Mouse (Mus musculus): ENCODE data around the gene 1700025G04Rik. TPM values are rescaled to one million over a fixed set of nuclear protein-coding genes. Genes with fewer than 3 reads are reported as not detected.
A peak's percentile ranks its signal among the peaks of the same experiment; 100 is the strongest.
"Not testable (repeated sequence)": the region's sequence is repeated elsewhere in the genome, so short reads cannot be mapped to it uniquely, and the experiment has no call there.

The 1700025G04Rik gene
- total RNA-seq, 2 experiments from 2014 or later = 78.1 to 78.9 TPM

DNA sequence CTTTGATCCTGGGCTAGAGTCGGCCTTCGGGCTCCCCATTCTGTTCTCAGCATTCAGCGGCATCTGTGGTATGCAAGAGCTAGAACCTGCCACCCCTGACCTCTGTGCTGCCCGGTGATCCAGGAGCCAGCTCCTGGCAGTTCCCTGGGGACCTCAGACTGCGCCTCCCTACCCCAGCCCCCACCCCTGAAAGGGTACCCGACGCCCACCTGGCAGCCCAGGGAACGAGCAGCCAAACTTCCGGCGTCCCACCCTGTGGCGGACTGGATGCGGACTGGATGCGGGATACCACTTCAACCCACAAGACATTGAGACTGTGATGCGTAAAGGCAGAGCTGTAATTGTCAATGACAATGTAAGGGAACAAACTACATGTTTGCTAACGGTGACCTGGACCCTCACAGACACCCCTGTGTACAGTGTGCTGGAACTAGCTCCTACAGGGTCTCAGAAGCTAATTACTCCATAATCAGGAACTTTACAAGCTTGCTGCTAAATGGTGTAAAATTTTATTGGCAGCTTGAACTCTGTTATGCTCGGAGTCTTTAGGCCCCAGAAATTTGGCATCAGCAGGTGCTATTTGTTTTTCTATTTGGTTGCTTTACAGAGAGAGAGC lies 239.8 kb downstream of the 1700025G04Rik start:
- DNase-seq = no peak

DNA sequence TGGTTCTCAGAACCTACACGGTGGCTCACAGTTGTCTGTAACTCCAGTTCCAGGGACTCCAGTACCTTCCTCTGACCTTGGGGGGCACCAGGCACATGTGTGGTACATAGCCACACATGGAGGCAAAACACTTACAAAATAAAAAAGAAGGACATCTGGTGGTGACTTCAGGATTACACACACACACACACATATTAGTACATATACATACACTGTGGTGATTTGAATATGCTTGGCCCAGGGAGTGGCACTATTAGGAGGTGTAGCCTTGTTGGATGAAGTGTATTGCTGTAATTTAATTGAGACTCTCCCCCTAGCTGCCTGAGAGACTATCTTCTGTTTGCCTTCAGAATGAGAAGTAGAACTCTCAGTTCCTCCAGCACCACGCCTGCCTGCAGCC lies 241.6 kb downstream of the 1700025G04Rik start:
- DNase-seq = no peak

DNA sequence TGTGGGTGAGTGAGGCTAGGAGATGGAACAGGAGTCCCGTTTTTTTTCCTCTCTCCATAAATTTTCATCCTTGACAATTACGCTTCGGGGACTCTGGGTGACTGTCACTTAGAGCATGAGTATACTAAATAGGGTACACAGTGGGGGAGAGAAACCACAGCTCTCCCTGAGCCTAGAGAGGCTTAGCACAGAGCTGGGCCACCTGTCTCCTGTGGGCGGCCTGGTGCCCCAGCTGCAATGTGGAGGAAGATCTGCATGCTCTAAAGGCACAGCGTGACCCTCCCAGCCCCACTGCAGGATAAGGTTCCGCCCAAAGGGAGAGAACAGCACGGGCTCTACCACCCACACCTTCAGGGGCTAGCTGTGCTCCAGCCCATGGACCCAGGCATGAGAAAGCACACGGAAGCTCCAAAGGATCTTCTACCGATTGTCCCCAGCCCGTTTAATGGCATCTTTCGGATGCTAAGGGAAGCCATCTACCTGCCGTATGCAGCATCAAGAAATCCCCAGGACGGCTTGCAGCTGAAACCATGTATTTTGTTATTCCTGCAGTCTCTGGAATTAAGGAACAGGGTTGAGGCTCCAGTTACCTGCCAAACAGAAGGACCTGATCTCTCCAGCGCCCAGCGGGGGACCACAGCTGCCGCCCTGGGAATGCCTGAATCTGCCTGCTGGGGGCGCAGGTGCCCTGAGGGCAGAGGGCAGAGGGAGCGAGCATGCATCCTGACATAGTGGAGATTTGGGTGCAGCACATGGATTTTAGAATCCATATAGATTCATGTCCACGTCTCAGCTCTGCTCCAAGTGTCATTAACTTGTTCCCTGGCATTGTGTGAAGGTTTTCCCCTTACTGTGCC lies 243.8 kb downstream of the 1700025G04Rik start:
- no peak for DNase-seq

DNA sequence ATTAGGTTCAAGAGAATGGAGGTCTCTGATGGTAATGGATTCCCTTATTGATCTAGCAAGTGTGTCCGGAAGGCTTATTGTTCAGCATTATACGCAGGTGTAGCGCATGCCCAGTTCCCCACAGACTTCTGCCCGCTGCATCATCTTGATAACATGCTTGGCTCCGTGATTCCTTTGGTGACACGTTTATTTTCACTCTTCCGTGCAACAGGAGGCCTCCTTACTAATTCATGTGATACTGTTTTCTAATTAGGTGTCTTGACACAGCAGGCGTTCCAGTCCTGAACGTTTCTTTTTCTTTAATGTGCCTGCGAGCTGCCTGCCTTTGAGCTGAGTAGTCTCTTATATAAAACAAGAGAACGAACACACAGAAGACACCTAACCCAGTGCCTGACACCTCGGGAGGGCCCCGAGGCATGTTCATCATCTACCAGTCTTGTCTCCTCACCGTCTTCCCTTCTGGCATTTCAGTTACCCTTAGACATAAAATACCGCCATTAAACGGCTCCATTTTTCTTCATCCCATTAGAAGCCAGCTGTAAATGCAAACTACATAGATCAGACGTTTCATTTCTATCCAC lies 244.6 kb downstream of the 1700025G04Rik start:
- no peak for DNase-seq

DNA sequence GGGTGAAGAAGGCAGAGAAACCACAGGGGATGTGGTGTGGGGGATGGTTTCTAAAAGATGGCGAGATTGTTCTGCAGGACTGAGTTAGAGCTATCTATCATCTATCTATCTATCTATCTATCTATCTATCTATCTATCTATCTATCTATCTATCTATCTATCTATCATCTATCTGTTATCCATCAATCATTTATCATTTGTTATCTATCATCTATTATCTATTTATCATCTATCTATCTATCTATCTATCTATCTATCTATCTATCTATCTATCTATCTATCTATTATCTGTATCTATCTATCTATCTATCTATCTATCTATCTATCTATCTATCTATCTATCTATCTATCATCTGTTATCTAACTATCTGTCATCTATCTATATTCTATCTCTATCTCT lies 249.6 kb downstream of the 1700025G04Rik start:
- DNase-seq = not testable (repeated sequence)

DNA sequence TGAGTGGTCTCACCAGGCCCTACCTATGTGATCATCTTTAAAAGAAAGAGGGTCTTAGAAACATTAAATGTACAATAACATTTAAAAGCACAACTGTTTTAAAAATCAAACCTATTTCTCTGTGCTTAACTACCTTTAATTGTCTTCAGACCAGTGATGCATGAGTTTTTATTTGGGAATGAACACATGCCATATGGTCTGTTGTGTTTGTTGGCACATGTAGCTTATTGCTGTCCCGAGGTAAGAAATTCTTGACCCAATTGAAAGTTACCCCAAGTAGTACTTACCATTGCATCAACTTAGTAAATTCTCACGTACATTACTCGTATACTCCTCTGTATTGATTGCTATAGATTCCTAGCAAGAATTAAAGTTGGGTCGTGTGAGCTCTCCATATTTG lies 254.7 kb downstream of the 1700025G04Rik start:
- DNase-seq = no peak

DNA sequence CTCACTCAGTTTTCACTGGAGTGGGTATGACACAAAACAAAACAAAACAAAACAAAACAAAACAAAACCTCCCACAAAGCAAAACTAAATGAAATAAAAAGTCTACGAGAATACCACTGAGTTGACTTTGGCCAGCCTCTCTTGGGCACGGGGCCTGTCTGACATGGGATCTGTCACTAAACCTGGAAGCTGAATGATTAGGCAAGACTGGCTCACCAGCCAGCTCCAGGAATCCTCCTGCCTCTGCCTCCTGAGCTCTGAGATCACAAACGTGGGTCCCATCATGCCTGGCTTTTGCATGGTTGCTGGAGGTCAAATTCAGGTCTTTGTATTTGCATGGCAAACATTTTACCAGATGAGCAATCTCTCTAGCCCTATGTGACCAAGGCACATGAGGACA lies 258.1 kb downstream of the 1700025G04Rik start:
- DNase-seq = no peak

DNA sequence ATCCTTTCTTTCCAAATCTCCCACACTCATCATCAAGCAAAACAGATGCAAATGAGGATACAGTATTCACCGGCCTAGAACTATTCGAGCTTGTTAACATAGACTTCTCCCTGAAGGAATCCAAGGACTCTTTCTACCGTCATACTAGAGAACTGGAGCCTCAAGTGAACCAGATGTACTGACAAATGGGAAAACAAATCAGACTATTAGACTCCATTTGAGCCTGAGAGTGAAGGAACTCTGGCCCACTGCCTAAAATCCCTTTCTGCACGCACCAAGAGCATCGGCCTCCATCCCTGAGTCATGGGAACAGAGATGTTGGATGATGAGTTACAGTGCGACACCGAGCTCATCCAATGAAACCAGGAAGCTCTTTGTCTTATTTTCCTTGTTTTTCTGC lies 264.9 kb downstream of the 1700025G04Rik start:
- DNase-seq = peak in 1 of 2 experiments; percentile 34

DNA sequence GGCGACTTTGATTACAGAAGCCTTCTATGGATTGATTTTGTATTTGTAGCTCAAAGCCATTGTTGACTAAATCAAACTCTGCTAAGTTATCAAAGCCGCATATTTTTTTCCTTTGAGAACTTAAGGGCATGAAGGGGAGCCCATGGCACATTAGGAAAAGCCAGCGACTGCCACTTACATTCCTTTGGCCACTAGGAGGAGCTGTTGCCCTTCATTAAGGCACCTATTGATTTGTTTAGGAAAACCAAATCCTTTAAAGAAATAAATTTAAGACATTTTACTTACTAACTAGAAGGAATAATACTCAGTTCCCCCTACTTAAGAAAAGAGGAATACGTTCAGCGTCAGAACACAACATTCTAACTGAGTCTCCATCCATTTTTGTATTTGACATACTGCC lies 269.5 kb downstream of the 1700025G04Rik start:
- DNase-seq = peak; percentile 44 to 57

DNA sequence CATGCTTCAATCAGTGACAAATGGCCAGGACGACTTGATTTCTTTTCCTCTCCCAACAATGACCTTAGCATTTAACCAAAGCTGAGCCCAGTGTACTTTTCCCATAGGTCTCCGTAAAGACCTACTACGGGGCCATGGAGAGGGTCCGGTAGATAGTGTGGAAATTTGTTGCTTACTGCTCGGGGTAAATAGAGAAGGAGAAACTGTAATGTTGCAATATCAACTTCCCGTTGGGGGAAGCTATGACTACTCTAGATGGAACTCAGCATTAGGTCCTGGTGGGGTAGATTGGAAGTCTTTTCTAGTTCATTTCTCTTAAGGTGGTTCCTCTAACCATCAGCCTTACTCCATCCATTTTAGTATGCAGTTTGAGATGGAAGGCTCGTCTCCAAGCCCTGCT lies 270.7 kb downstream of the 1700025G04Rik start:
- DNase-seq = no peak

DNA sequence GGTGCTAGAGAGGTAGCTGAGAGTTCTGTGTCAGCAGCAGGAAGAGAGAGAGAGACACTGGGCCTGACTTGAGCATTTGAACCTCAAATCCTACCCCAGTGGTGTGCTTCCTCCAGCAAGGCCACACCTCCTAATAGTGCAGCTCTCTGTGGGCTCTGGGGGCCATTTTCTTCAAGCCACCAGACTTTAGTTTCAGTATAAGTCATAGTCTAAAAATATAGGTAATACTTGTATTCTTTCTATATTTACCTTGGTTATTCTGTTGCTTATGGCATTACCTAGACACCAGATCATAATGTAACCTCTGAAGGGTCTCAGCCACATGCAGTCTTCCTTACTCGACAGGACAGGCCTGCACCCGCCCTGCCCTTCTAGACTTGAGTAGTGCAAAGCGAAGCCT lies 273.9 kb downstream of the 1700025G04Rik start:
- DNase-seq = no peak

DNA sequence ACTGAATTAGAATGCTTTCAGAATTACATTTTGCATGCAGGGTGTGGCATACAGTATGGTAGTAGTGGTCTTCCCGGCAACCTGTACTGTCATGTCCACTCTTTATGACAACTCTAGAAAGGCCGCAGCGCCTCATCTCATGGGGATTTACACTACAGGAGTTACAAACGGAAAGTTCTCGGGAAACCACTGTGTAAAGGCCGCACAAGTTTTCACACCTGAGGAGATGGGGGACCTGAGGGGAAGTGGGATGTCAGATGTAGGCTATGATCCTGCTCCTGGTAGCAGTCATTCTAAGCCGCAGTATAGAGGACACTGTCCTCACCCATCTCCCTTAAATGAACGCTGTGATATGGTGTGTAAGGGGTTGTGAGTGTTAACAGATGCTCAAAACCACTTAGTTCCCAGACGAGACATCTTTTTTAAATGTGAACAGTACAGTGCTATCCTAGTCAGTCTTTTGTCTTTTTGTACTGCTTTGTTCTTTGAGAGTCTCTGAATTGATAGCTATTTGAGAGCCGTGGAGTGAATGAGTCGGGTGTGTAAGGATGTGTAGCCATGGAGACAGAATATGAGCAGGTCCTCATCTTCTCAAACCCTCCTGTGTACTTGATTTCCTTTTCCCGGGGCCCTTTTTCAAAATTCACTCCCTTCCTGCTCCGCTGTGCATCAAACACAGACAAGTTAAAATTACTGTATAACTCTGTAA lies 277.8 kb downstream of the 1700025G04Rik start:
- DNase-seq = no peak

DNA sequence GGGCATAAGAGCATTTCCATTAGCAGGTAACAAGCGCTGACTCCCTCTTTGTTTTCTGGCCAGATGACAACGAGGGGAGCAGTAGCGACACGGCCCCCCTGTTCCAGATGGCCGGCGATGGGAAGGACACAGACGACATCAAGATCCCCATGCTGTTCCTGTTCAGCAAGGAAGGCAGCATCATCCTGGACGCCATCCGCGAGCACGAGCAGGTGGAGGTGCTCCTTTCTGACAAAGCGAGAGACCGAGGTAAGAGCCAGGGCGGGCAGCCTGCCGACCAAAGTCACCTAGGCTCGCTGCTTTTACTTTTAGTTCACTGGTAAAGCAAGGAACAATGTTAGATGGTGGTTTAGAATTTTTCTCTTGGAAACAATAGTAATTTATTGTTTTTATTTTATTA lies 278.5 kb downstream of the 1700025G04Rik start:
- no peak for DNase-seq

DNA sequence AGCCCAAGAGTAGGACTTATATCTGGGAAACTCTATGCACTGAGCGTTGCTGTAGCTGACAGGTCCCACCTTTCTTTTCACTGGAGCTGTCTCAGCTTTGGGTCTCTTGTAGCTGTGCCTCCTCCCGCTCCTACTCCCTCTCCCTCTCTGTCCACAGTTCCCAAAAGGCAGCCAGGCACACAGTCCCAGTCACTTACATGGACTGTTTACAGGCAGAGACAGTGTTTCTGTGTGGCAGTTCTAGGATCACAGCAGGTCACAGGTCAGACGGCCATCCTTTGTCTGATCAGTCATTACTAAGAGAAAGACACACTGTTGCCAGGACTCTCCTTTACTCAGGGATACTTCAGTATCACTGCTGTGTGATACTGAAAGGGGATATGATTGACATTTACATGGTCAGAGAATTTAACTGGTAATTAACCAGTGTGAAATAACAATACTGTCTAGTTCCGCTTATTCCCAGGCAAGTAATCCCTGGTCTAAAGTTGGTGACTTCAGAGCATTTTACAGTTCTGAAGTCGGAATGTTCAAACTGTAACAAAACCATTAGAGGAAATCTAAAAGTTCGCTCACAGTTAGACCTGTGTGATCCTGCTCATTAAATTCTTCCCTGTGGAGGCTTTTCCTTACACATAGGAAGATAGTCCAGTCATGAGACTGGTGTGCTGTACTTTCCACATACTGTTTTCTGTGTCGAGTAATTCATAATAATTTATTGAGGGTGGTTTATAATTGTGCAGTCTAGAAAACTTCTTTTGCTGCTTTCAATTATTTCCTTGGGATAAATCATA lies 279.1 kb downstream of the 1700025G04Rik start:
- DNase-seq = no peak

DNA sequence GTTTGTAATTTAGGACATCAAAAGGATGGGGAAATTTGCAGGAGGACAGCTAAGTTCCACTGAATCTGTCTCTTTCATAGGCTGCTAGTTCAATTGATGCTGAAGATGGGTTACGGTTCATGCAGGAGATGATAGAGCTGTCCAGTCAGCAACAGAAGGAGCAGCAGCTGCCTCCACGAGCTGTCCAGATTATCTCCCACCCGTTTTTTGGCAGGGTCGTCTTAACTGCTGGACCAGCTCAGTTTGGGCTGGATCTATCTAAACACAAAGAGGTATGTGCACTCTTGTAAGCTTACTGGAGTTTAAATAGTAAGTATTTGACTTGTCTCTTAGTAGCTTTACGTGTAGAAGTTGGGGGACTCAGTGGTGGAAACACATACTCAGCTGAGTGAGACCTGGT lies 282.6 kb downstream of the 1700025G04Rik start:
- no peak for DNase-seq

DNA sequence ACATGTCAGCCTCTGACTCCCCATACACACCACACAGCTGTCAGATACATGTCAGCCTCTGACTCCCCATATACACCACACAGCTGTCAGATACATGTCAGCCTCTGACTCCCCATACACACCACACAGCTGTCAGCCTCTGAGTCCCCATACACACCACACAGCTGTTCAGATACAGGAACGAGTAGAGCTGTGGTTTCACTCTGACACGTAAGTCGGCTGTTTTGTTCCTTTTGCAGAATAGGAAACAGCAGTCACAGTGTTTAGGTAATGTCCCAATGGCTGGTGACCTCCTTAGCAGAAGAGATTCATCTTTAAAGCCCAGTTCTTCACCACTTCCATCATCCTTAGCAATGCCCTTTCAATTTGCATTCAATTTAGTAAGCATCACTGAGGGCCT lies 287.1 kb downstream of the 1700025G04Rik start:
- DNase-seq = not testable (repeated sequence)

All from layer of hippocampus, postnatal 36 days (tissue).